Mouse (Mus musculus) hindbrain, embryonic 15.5 days (tissue): ENCODE data around the gene Nat8f2. TPM values are rescaled to one million over a fixed set of nuclear protein-coding genes. Genes with fewer than 3 reads are reported as not detected.
A peak's percentile ranks its signal among the peaks of the same experiment; 100 is the strongest.
"Not testable (repeated sequence)": the region's sequence is repeated elsewhere in the genome, so short reads cannot be mapped to it uniquely, and the experiment has no call there.

Experiments
- ATAC-seq: fragments of 200-750 bp; cut with Nextera tagmentation; 2 replicates; pipeline ENCODE4 v1.8.0; 2017; ENCODE audit warnings: low read depth, moderate number of reproducible peaks, moderate TSS enrichment; ENCODE audit not compliant: low FRiP score
- H3K27ac ChIP-seq: fragments of 300-500 bp; sonication (generic); replicated peaks from 2 replicates; pipeline ENCODE4 v1.5.1; 2015; ENCODE audit warnings: mild to moderate bottlenecking, inconsistent platforms
- H3K27me3 ChIP-seq: fragments of 300-500 bp; sonication (generic); 2 replicates; pipeline ENCODE4 v1.6.1; 2015; ENCODE audit warnings: control low read depth, inconsistent platforms
- H3K36me3 ChIP-seq: fragments of 300-500 bp; sonication (generic); 2 replicates; pipeline ENCODE4 v1.6.1; 2015; ENCODE audit warnings: control low read depth, inconsistent platforms
- H3K4me1 ChIP-seq: fragments of 300-500 bp; sonication (generic); replicated peaks from 2 replicates; pipeline ENCODE4 v1.6.1; 2015; ENCODE audit warnings: control low read depth, inconsistent platforms
- H3K4me2 ChIP-seq: fragments of 300-500 bp; sonication (generic); 2 replicates; pipeline ENCODE4 v1.6.1; 2015; ENCODE audit warnings: moderate library complexity, mild to moderate bottlenecking, inconsistent platforms
- H3K4me3 ChIP-seq: fragments of 300-500 bp; sonication (generic); 2 replicates; pipeline ENCODE4 v1.5.1; 2015; ENCODE audit warnings: mild to moderate bottlenecking, inconsistent platforms
- H3K9ac ChIP-seq: fragments of 300-500 bp; sonication (generic); 2 replicates; pipeline ENCODE4 v1.6.1; 2015; ENCODE audit warnings: inconsistent platforms
- H3K9me3 ChIP-seq: fragments of 300-500 bp; sonication (generic); 2 replicates; pipeline ENCODE4 v1.6.1; 2016; ENCODE audit warnings: control low read depth, inconsistent platforms
- WGBS: fragments of 180-500 bp; shearing (Covaris S2); methylation state at CpG from one replicate; pipeline ENCODE4 v1.1.7; 2015; 5-methylcytosine and 5-hydroxymethylcytosine counted together
- polyA plus RNA-seq: library from polyadenylated mRNA; unstranded; fragments of >200 nt; fragmentation: Nextera tagmentation; extraction: Ambion mirVana; gene quantifications from 2 replicates; pipeline ENCODE4 v1.2.1, GENCODE M21; 2015

Nat8f2 gene
- polyA plus RNA-seq, 1 experiment from 2014 or later: not detected

DNA sequence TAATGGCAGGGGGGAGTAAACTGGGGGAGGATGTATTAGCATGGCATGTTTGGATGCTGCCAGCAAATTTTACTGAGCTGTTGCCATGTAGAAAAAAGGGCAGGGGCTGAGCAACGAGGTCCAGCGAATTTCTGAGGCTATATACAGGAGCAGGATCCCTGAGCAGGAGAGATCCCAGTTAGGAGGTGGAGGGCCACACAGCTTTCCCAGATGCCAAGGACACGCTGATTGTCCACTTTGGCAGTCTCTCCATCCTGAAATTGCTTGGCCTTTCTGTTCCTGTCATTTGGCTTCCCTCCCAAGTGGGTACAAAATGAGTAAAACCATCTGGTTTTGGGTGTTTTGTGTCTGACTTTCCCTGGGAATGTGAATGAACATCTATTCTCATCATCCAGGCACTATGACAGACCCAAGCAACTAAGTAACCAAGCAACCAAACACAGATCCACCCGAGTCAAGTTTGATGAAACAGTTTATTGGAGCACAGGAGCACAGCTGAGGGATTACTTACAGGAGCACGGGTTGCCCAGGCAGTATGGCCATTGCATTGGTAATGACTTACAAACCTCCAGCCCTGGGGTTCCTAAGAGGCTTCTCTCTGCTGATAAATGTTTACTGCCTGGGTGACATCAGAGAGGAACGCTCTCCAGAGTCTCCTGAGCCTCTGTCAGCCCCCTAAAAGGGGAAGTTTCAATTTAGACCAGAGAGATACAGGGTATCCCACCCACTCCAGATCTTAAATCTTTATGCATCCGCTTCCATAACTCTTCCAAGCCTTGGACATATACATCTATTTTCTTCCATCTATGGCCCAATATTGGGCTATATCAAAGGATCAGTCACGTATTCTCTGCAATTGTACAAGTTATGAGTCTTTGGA is 29.9 kb upstream of the Nat8f2 start:
- 74% methylated on average over 7 of the region's 8 CpGs for WGBS
- not testable (repeated sequence) for H3K9me3 ChIP-seq
- peak; percentile 56; the same call in 1 of the 2 replicates for ATAC-seq

DNA sequence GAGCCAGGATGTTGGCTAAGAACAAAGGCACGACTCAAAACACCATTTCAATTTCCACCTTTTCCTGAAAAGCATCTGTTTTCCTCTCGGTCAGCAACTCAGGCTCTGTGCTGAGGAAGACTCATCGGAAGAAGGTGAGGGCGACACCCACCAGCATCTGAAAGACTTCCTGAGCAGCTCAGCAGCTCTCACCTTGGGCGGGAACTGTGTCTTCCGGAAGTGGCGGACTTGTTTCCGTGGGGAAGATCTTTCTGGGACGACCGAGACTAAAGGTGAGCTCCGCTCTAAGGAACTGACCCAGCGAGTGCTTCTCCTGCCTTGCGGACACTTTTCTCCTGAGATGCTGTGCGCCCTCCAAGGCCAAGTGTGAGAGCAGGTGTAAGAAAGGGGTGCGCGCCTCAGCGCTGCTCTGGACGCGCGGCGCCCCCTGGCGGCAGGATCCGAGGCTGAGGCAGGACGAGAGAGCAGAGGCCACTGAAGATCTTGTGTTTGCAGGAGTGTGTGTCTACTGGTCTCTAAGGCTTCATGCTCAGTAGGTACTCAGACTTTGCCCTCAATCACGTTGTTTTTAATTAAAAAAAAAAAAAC is 26.2 kb upstream of the Nat8f2 start:
- H3K27ac ChIP-seq, H3K9me3 ChIP-seq, H3K4me3 ChIP-seq, H3K9ac ChIP-seq, H3K4me2 ChIP-seq, ATAC-seq, H3K4me1 ChIP-seq, H3K27me3 ChIP-seq, H3K36me3 ChIP-seq: not testable (repeated sequence)
- 74% methylated on average over 25 of the region's 25 CpGs for WGBS

More for the DNA sequence above, 29.9 kb upstream of the Nat8f2 start:
- H3K4me1 ChIP-seq, H3K9ac ChIP-seq, H3K4me2 ChIP-seq, H3K27me3 ChIP-seq, H3K4me3 ChIP-seq, H3K36me3 ChIP-seq, H3K27ac ChIP-seq: not testable (repeated sequence)

DNA sequence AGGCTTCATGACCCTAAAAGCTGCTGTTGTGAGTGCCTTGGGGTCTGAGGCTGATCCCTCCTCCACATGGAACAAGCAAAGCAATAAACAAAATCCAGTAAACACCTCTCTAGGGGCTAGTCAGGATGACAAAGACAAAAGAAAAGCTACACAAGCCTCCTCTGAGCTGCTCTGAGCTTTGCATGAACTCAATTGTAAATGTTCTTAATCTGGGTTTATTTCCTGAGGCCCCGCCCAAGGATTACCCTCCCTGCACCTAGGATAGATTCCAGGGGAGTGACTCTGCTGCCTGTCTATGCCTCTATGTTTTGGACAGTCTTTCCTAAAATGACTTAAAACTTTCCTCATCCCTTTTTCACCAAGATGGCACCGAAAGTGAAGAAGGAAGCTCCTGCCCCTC is 20.0 kb upstream of the Nat8f2 start:
- no peak overlapping the region for H3K9ac ChIP-seq
- H3K27ac ChIP-seq: no peak overlapping the region
- no peaks in the 10 kb centered on the region for H3K4me1 ChIP-seq
- 94% methylated on average over 2 of the region's 2 CpGs for WGBS
- no peak overlapping the region for H3K4me3 ChIP-seq
- H3K36me3 ChIP-seq: no peaks in the 10 kb centered on the region
- no peak overlapping the region for H3K4me2 ChIP-seq
- H3K27me3 ChIP-seq: no peaks in the 10 kb centered on the region
- H3K9me3 ChIP-seq: peaks cover 6% of the 10 kb centered on the region
- ATAC-seq: no peak

DNA sequence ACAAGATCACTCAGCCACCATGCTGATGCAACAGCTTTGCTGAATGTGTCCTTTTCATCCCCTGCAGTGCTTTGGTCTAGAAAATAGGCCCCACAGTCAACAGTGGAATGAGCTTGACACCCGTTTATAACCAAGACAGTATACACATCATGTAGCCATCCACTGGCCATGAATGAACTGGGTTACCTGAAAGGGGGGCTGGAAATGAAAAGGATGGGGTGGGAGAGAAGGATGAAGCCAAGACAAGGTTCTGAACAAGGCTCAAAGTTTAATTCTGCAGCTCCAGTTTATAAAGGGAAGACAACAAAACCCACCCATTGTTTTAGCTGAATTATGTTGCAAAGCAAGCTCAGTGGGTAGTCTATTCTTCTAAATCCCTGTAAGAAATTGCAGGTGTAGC is 15.4 kb upstream of the Nat8f2 start:
- H3K4me1 ChIP-seq: no peaks in the 10 kb centered on the region
- H3K4me2 ChIP-seq: no peak overlapping the region
- no peak overlapping the region for H3K27ac ChIP-seq
- H3K9me3 ChIP-seq: peaks cover 16% of the 10 kb centered on the region
- no peaks in the 10 kb centered on the region for H3K36me3 ChIP-seq
- no peaks in the 10 kb centered on the region for H3K27me3 ChIP-seq
- no peak for ATAC-seq
- 91% methylated on average over 1 of the region's 1 CpGs for WGBS
- no peak overlapping the region for H3K9ac ChIP-seq
- no peak overlapping the region for H3K4me3 ChIP-seq

DNA sequence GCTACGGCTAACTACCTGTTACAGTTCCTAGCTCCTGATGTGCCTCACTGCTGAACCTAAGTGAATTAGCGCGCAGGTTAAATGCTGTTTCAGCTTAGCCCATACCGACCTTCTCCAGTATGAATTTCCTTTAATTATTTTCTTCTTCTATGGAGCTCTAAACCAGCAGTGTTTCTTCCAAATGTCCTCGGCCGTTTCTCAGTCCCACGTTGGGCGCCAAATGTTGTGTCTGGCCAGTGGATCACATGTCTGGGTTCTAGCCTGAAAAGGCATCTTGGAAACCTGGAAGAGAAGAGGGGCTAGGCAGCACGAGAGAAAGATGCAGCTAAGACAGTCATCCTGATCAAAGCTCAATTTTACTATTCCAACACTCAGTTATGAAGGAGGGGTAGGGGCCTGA is 14.3 kb upstream of the Nat8f2 start:
- peaks cover 16% of the 10 kb centered on the region for H3K9me3 ChIP-seq
- H3K4me3 ChIP-seq, H3K36me3 ChIP-seq, H3K4me1 ChIP-seq, H3K27ac ChIP-seq, H3K27me3 ChIP-seq, H3K4me2 ChIP-seq, ATAC-seq, H3K9ac ChIP-seq: not testable (repeated sequence)
- 97% methylated on average over 9 of the region's 9 CpGs for WGBS

DNA sequence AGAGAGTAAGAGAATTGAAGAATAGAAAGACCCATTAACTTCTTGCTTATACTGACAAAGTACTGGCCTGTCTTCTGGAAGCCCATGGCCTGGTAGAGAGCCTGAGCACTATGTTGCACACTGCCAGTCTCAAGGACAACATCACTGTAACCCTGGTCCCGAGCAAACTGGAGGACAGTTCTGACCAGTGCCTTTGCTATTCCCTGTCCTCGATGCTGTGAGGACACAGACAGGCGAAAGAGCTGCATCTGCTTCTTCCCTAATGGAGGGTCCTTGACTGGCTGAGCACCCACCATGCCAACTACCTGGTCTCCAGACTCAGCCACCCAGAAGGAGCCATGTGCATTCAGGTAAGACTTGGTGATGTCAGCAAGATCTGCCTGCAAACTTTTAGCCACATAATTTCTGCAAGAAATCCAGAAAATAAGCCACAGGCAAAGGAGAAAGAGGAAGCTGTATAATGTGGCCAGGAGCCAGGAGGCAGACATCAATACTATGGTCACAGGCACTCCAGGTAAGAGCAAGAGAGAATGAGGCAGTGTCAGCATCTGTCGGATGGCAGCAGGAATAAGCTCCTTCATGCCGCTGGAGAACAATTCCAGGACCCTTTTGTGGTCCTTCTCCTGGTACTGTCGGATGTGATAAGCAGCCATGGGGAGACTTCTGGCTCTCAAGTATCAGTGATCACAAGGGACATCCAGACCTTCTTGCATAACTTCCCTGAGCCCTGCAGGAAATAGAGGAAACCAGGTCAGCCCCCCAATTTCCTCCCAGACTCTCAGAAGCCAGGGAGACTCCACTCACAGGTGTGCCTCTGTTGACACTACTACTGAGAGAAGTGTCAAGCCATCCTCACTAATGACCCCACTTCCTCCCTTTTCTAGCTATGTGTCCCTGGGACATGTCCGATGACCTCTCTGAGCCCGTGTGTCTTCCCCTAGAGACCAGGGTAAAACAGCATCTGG is 950 bp downstream of the Nat8f2 start:
- Histone ChIP-seq H3K4me2 (no peak overlapping the region), H3K9ac (no peak overlapping the region), H3K4me3 (no peak overlapping the region), H3K9me3 (no peaks in the 10 kb centered on the region), H3K27me3 (no peaks in the 10 kb centered on the region), H3K27ac (no peak overlapping the region), H3K36me3 (no peaks in the 10 kb centered on the region), H3K4me1 (no peaks in the 10 kb centered on the region)
- 88% methylated on average over 8 of the region's 8 CpGs for WGBS
- no peak for ATAC-seq

DNA sequence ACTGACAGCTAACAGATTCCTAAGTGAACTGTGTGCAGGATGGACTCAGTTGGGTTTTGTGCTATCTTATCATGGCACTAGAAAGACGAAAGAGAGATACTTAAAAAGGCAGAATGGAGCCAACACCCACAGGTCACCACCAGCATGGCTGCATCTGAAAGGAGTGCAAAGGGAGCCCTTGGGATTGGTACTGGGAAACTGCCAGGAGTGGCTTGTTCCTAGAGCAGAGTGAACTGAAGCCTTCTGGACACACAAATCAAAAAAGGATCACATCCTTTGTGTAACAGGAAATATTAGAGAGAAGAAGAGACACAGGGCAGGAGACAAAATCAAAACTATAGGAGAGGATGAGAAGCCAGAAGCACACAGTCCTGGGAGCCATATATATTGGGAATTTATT is 2.0 kb downstream of the Nat8f2 start:
- H3K4me2 ChIP-seq, H3K4me3 ChIP-seq, H3K9ac ChIP-seq, H3K9me3 ChIP-seq, H3K27ac ChIP-seq, H3K36me3 ChIP-seq, H3K27me3 ChIP-seq, H3K4me1 ChIP-seq, ATAC-seq: not testable (repeated sequence)
- 53% methylated on average over 1 of the region's 1 CpGs for WGBS

DNA sequence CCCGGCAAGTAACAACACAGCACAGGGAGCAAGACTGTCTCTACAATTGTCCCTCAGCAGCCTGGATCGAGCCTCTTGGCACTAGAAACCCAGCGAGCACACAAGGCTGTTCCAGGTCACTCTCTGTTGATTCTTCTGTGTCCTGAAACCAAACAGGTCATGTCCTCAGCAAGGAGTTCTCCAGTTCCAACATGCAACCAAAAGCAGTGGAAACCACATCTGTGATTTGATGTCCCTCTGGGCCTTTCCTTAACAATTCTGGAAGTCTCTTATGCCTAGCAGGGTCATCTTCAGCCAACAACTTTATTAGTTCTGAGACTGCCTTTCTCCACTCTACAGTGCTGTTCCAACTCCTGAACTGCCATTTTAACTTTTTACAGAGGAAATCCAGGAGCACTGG is 2.8 kb downstream of the Nat8f2 start:
- WGBS: 88% methylated on average over 3 of the region's 3 CpGs
- ATAC-seq, H3K27ac ChIP-seq, H3K27me3 ChIP-seq, H3K4me1 ChIP-seq, H3K9ac ChIP-seq, H3K9me3 ChIP-seq, H3K36me3 ChIP-seq, H3K4me2 ChIP-seq, H3K4me3 ChIP-seq: not testable (repeated sequence)

DNA sequence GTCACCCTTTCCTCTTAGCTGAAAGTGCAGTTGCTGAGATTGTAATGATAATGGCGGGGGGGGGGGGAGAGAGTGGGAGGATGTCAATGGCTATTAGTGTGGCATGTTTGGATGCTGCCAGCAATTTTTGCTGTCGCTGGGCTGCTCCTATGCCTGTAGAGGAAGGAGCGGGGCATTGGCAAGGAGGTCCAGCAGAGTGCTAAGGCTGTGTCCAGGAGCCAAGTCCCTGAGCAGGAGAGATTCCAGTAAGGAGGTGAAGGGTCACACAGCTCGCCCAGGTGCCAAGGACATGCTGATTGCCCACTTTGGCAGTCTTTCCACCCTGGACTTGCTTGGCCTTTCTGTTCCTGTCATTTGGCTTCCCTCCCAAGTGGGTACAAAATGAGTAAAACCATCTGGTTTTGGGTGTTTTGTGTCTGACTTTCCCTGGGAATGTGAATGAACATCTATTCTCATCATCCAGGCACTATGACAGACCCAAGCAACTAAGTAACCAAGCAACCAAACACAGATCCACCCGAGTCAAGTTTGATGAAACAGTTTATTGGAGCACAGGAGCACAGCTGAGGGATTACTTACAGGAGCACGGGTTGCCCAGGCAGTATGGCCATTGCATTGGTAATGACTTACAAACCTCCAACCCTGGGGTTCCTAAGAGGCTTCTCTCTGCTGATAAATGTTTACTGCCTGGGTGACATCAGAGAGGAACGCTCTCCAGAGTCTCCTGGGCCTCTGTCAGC is 3.9 kb downstream of the Nat8f2 start:
- ATAC-seq: peak; percentile 79
- not testable (repeated sequence) for H3K4me2 ChIP-seq, H3K27me3 ChIP-seq, H3K27ac ChIP-seq, H3K9me3 ChIP-seq, H3K4me3 ChIP-seq, H3K9ac ChIP-seq, H3K36me3 ChIP-seq, H3K4me1 ChIP-seq
- WGBS: 75% methylated on average over 6 of the region's 7 CpGs

DNA sequence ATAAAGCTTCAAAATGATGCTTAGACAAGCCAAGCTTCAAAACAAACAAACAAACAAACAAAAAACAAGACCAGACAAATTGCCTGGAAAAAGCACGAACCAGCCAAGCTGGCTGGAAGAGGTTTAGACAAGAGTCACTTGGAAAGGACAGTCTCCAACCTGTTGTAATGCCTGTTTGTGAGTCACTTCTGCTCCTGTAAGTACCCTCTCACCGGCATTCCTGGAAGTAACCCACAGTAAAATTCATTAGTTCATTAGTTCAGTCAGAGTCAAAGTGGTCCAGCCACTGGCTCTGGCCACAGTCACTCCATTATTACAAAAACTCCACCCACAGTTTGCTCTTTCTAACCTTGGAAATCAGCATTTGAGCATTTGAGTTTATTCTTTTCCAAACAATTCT is 5.1 kb downstream of the Nat8f2 start:
- WGBS: 88% methylated on average over 2 of the region's 2 CpGs
- no peaks in the 10 kb centered on the region for H3K27me3 ChIP-seq
- H3K4me3 ChIP-seq: no peak overlapping the region
- no peaks in the 10 kb centered on the region for H3K36me3 ChIP-seq
- H3K9me3 ChIP-seq: no peaks in the 10 kb centered on the region
- H3K9ac ChIP-seq: no peak overlapping the region
- no peak for ATAC-seq
- H3K4me2 ChIP-seq: no peak overlapping the region
- no peak overlapping the region for H3K27ac ChIP-seq
- H3K4me1 ChIP-seq: no peaks in the 10 kb centered on the region

DNA sequence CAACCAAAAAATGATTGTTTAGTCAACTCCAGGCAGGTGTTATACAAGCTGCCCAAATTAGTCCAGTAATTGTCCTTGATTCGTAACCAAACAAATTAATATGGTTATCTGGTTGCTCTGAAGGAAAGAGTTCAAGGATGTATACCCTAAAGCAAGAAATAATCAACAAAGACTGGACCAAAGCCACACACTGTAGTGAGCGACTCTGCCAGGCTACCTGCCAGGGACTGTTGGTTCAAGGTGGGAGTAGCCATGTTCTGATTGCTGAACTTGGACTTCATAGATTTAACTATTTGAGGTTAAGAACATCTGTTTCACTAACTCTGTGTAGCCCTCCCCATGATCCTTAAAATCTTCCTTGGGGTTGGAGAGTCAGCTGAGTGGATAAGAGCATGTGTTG is 5.8 kb downstream of the Nat8f2 start:
- Histone ChIP-seq H3K4me1 (no peaks in the 10 kb centered on the region), H3K27ac (no peak overlapping the region), H3K4me3 (no peak overlapping the region), H3K9me3 (no peaks in the 10 kb centered on the region), H3K4me2 (no peak overlapping the region), H3K9ac (no peak overlapping the region), H3K27me3 (no peaks in the 10 kb centered on the region), H3K36me3 (no peaks in the 10 kb centered on the region)
- 82% methylated on average over 2 of the region's 2 CpGs for WGBS
- ATAC-seq: no peak
